Mouse (Mus musculus): ENCODE measurements around the gene Cdk9. TPM values are rescaled to one million over a fixed set of nuclear protein-coding genes. Genes with fewer than 3 reads are reported as not detected.

The Cdk9 gene
- polyA plus RNA-seq, 1 experiment = 260 TPM

DNA sequence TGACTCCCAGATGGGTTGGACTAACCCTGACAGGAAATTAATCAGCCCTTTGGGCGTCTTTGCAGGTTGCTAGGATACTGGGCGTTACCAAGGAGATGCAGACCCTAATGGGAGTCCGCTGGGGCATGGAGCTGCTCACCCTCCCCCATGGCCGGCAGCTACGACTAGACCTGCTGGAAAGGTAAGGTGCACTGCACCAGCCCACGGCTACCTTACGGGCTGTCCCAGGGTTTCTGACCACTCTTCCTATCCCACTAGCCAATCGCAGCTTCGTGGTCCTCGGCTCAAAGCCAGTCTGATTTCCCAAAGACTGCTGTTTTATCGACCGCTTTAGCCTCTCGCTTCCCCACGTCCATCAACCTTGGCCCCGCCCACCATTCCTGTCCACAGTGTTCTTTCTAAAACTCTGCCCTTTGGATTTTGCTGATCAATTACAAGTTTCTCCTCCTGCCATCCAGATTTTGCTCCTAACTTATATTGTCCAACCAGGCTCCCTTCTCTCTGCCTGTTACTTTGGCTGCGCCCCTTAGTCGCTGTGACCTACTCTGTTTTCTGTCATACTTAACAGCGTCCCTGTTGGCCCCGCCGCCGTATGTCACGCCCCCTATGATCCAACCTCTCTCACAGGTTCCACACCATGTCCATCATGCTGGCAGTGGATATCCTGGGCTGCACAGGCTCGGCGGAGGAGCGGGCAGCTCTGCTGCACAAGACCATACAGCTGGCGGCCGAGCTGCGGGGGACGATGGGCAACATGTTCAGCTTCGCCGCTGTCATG, 38.2 kb upstream of the Cdk9 start:
- H3K4me3 ChIP-seq (ENCODE audit: insufficient read depth, low read length) = no peak overlapping the region
- TF ChIP-seq CTCF (IDR thresholded peaks at IDR 0.05; ENCODE audit: extremely low read depth, insufficient read depth, low read length) = no peak
- no peak for TF ChIP-seq POLR2A (IDR thresholded peaks at IDR 0.05; ENCODE audit: extremely low read depth, insufficient read depth, low read length)
- H3K27ac ChIP-seq (ENCODE audit: insufficient read depth, low read length) = no peak overlapping the region
- H3K4me1 ChIP-seq (ENCODE audit: control insufficient read depth, insufficient read depth, low read length) = no peaks in the 10 kb centered on the region

DNA sequence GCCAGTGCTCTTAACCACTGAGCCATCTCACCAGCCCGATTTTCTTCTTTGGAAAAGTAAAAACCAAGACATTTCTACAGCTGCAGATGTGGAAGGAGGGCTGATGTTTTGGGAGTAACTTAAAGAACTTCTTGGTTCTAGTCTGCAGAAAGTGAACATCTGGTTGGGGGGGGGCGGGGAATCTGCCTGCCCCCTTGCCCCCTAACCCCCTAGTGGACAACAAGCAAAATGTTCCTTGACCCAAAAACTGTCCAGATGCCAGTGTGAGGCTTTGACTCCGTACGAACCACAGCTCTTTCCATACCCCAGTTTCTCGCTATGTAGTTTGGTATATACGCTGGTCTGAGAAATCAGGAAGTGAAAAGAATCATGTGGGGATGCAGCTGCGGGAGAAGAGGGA, 37.3 kb upstream of the Cdk9 start:
- H3K4me1 ChIP-seq (ENCODE audit: control insufficient read depth, insufficient read depth, low read length) = no peaks in the 10 kb centered on the region
- TF ChIP-seq POLR2A (IDR thresholded peaks at IDR 0.05; ENCODE audit: extremely low read depth, insufficient read depth, low read length) (no peak), CTCF (IDR thresholded peaks at IDR 0.05; ENCODE audit: extremely low read depth, insufficient read depth, low read length) (no peak)
- H3K27ac ChIP-seq (ENCODE audit: insufficient read depth, low read length) = no peak overlapping the region
- H3K4me3 ChIP-seq (ENCODE audit: insufficient read depth, low read length) = no peak overlapping the region

DNA sequence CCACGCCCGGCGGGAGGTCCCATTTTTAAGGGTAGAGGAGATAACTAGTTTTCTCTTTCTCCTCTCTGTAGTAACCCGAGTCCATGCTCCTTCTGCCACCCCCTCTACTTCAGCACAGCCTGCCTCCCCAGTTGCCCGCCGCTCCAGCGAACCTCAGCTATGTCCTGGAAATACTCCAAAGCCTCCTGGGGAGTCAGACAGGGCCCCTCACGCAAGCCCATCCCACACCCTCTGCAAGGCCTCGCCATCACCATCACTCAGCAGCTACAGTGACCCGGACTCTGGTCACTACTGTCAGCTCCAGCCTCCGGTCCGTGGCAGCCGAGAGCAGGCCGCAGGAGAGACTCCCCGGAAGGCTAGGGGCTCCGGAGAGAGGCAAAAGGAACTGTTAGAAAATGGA, 36.2 kb upstream of the Cdk9 start:
- Histone ChIP-seq H3K4me3 (ENCODE audit: insufficient read depth, low read length) (no peak overlapping the region), H3K27ac (ENCODE audit: insufficient read depth, low read length) (no peak overlapping the region), H3K4me1 (ENCODE audit: control insufficient read depth, insufficient read depth, low read length) (no peaks in the 10 kb centered on the region)
- no peak for TF ChIP-seq CTCF (IDR thresholded peaks at IDR 0.05; ENCODE audit: extremely low read depth, insufficient read depth, low read length)
- no peak for TF ChIP-seq POLR2A (IDR thresholded peaks at IDR 0.05; ENCODE audit: extremely low read depth, insufficient read depth, low read length)

DNA sequence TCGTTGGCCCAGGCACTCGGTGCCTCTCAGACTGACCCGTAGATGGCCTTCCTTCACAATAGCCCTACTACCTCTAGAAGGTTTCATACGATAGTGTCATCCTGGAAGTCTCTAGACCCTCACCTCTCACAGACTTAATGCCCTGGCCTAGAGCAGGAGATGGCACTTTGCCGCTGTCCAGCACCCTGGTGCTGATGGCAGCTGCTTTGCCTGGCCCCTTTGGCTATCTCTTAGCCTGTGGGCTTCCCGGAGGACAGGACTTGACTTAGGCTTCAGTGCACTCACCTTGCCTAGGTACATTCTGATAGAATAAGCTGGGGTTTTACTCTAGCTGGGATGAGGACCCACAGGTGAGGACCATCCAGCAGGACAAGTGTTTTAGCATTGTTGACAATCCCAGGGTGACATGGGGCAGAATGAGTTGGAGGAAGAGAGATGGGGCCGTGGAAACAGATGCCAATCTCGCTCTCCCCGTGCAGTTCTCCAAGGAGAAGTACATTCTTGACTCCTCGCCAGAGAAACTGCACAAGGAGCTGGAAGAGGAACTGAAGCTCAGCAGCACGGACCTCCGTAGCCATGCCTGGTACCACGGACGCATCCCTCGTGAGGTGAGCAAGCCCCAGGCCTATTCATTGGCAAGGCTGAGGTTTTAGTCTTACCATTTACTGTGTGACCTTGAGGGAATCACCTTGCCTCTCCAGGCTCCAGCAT, 31.6 kb upstream of the Cdk9 start:
- H3K4me1 ChIP-seq (ENCODE audit: control insufficient read depth, insufficient read depth, low read length) = no peaks in the 10 kb centered on the region
- H3K4me3 ChIP-seq (ENCODE audit: insufficient read depth, low read length) = no peak overlapping the region
- no peak for TF ChIP-seq CTCF (IDR thresholded peaks at IDR 0.05; ENCODE audit: extremely low read depth, insufficient read depth, low read length)
- no peak for TF ChIP-seq POLR2A (IDR thresholded peaks at IDR 0.05; ENCODE audit: extremely low read depth, insufficient read depth, low read length)
- no peak overlapping the region for H3K27ac ChIP-seq (ENCODE audit: insufficient read depth, low read length)

DNA sequence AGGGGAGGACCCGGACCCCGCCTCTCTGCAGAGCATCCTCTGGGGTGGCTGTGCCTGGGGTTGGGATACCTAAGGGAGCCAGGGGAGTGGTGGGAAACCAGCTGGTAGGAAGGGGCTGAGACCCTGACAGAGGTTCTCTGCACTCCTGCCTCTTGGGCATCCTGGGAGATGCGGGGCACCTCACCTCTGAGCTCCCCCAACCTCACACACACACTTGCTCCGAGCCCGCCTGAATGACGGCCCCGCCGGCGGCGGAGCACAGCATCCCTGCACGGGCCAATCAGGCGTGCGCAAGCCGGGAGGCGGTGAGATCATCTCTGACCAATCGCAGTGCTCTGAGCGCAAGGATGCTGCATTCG, 29.3 kb upstream of the Cdk9 start:
- Histone ChIP-seq H3K4me3 (ENCODE audit: insufficient read depth, low read length) (peak overlapping the region; percentile 93), H3K27ac (ENCODE audit: insufficient read depth, low read length) (no peak overlapping the region), H3K4me1 (ENCODE audit: control insufficient read depth, insufficient read depth, low read length) (no peaks in the 10 kb centered on the region)
- TF ChIP-seq CTCF (IDR thresholded peaks at IDR 0.05; ENCODE audit: extremely low read depth, insufficient read depth, low read length) (no peak), POLR2A (IDR thresholded peaks at IDR 0.05; ENCODE audit: extremely low read depth, insufficient read depth, low read length) (peak; percentile 66)

DNA sequence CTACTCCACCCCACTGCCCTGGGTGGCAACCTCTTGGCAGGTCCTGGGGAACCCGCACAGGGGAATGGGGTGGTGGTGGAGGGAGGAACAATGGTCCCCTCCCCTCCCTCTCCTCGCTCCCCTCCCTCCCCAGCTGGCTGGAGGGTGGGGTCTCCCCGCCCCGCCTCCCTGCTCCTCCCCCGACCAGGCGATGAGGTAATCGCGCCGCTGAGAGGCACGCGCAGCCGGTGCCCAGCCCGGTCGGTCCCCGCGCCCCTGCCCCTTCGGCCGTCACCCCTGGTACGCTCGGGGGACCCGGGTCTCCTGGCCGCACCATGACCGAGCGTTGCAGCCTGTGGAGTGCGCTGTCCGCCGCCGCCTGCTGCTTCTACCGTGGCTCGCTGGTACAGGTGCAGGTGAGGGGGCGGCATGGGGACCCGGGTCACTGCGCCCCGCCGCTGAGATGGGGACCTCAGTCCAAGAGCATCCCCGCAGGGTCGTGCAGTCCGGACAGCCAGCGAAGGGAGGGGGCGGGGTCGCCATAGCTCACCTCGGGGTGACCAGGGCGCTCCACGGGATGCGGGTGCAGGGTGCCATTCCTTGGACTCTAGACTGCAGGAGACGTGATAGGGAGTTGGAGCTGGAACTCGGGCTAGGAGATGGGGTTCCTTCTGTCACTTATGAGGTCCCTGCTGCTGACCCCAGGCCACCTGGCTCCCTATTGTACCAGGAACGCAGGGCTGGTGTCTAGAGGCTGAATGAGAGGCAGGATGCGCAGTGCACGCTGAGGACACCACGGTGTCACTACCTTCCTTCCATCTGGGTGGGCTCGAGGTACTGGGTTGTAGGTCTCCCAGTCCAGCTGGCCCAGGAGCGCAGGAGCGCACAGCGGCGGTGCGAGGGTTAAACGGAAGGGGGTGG, 28.6 kb upstream of the Cdk9 start:
- Histone ChIP-seq H3K4me1 (ENCODE audit: control insufficient read depth, insufficient read depth, low read length) (no peaks in the 10 kb centered on the region), H3K27ac (ENCODE audit: insufficient read depth, low read length) (peak overlapping the region; percentile 74), H3K4me3 (ENCODE audit: insufficient read depth, low read length) (peak overlapping the region; percentile 93)
- TF ChIP-seq POLR2A (IDR thresholded peaks at IDR 0.05; ENCODE audit: extremely low read depth, insufficient read depth, low read length) = peak; percentile 60; the same call in 1 of the 2 replicates
- TF ChIP-seq CTCF (IDR thresholded peaks at IDR 0.05; ENCODE audit: extremely low read depth, insufficient read depth, low read length) = no peak

DNA sequence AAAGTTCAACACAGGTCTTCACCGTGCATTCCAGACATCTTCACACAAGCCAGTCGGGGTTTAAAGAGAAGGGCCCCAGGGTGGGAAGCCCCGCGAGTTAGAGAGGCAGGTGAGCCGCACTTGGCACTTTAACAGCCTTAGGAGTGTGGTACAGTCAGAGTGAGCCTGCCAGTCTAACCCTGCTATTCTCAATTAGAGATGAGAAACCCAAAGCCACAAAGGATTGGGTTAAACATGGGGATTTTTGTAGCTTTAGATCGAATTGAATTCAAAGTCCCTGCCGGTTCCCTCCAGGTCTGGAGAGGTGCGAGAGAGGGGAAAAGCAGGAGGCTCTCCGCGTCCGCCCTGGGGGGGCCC, 28.0 kb upstream of the Cdk9 start, which contains the start of gene 6330409D20Rik:
TSS of gene 6330409D20Rik (minus strand) at position 101 of the 357 bp plus-strand sequence.
- Histone ChIP-seq H3K4me3 (ENCODE audit: insufficient read depth, low read length) (peak within 1 kb of the TSS; percentile 93), H3K27ac (ENCODE audit: insufficient read depth, low read length) (peak within 1 kb of the TSS; percentile 74), H3K4me1 (ENCODE audit: control insufficient read depth, insufficient read depth, low read length) (no peaks in the 10 kb centered on the region)
- no peak for TF ChIP-seq POLR2A (IDR thresholded peaks at IDR 0.05; ENCODE audit: extremely low read depth, insufficient read depth, low read length)
- no peak for TF ChIP-seq CTCF (IDR thresholded peaks at IDR 0.05; ENCODE audit: extremely low read depth, insufficient read depth, low read length)

DNA sequence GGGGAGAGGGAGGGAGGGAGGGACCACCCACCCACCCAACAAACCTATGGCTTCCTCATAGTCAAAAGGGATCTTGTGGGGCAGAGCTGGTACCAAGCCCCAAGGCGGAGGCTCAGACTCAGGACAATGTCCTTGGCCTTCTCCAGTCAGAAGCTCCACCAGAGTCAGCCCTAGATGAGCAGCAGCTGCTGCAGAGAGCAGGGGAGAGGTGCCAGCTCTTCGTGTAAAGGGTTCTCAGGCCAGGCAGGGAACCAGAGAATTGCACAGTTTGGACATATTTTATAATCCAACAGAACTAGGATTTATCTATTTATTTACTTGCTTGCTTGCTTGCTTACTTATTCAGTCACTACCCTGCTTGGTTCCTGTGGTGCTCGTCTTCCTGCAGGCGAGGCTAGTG, 26.4 kb upstream of the Cdk9 start:
- H3K4me3 ChIP-seq (ENCODE audit: insufficient read depth, low read length) = no peak overlapping the region
- no peaks in the 10 kb centered on the region for H3K4me1 ChIP-seq (ENCODE audit: control insufficient read depth, insufficient read depth, low read length)
- H3K27ac ChIP-seq (ENCODE audit: insufficient read depth, low read length) = no peak overlapping the region
- no peak for TF ChIP-seq CTCF (IDR thresholded peaks at IDR 0.05; ENCODE audit: extremely low read depth, insufficient read depth, low read length)
- TF ChIP-seq POLR2A (IDR thresholded peaks at IDR 0.05; ENCODE audit: extremely low read depth, insufficient read depth, low read length) = no peak

DNA sequence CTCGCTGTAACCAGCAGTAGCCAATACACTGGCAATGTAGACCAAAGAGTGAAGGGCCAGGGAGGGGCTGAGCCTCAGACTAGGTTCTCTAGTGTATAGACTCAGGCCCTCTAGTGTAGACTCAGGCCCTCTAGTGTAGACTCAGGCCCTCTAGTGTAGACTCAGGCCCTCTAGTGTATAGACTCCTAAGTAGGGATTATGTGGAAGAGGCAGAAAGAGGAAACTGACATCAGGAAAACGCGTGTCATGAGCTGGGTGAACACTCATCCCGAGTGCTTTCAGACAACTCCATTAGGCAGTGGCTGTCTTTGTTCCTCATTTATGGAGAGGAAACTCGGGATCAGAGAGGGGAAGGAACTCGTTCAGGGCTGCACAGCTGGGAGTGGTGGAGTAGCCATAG, 24.1 kb upstream of the Cdk9 start:
- Histone ChIP-seq H3K4me3 (ENCODE audit: insufficient read depth, low read length) (no peak overlapping the region), H3K27ac (ENCODE audit: insufficient read depth, low read length) (no peak overlapping the region), H3K4me1 (ENCODE audit: control insufficient read depth, insufficient read depth, low read length) (no peaks in the 10 kb centered on the region)
- TF ChIP-seq POLR2A (IDR thresholded peaks at IDR 0.05; ENCODE audit: extremely low read depth, insufficient read depth, low read length) = no peak
- TF ChIP-seq CTCF (IDR thresholded peaks at IDR 0.05; ENCODE audit: extremely low read depth, insufficient read depth, low read length) = no peak

All from cortical plate, adult 2 months (tissue).